Mouse (Mus musculus) heart, embryonic 13.5 days (tissue): ENCODE results near the gene Corin. TPM values are rescaled to one million over a fixed set of nuclear protein-coding genes. Genes with fewer than 3 reads are reported as not detected.

Source experiments
- ATAC-seq: fragments of 200-750 bp; cut with Nextera tagmentation; 2 replicates; pipeline ENCODE4 v1.8.0; 2017; ENCODE audit warnings: moderate TSS enrichment; ENCODE audit not compliant: insufficient number of reproducible peaks, low FRiP score, low TSS enrichment; ENCODE audit errors: extremely low read depth
- H3K27ac ChIP-seq: fragments of 300-500 bp; sonication (generic); replicated peaks from 2 replicates; pipeline ENCODE4 v1.5.1; 2015; ENCODE audit warnings: moderate library complexity, mild to moderate bottlenecking, inconsistent platforms
- H3K27me3 ChIP-seq: fragments of 300-500 bp; sonication (generic); replicated peaks from 2 replicates; pipeline ENCODE4 v1.6.1; 2015; ENCODE audit warnings: mild to moderate bottlenecking, inconsistent platforms
- H3K36me3 ChIP-seq: fragments of 300-500 bp; sonication (generic); 2 replicates; pipeline ENCODE4 v1.6.1; 2015; ENCODE audit warnings: mild to moderate bottlenecking, inconsistent platforms
- H3K4me1 ChIP-seq: fragments of 300-500 bp; sonication (generic); 2 replicates; pipeline ENCODE4 v1.6.1; 2015; ENCODE audit warnings: inconsistent platforms
- H3K4me2 ChIP-seq: fragments of 300-500 bp; sonication (generic); 2 replicates; pipeline ENCODE4 v1.6.1; 2015; ENCODE audit warnings: inconsistent platforms, mild to moderate bottlenecking, moderate library complexity
- H3K4me3 ChIP-seq: fragments of 300-500 bp; sonication (generic); 2 replicates; pipeline ENCODE4 v1.5.1; 2015; ENCODE audit warnings: moderate library complexity, mild to moderate bottlenecking, inconsistent platforms
- H3K9ac ChIP-seq: fragments of 300-500 bp; sonication (generic); 2 replicates; pipeline ENCODE4 v1.6.1; 2015; ENCODE audit warnings: inconsistent platforms, mild to moderate bottlenecking, moderate library complexity
- H3K9me3 ChIP-seq: fragments of 300-500 bp; sonication (generic); 2 replicates; pipeline ENCODE4 v1.6.1; 2016; ENCODE audit warnings: inconsistent platforms
- WGBS: fragments of 180-500 bp; shearing (Covaris S2); methylation state at CpG from one replicate; pipeline ENCODE4 v1.1.7; 2015; ENCODE audit warnings: mixed read lengths; 5-methylcytosine and 5-hydroxymethylcytosine counted together
- polyA plus RNA-seq: library from polyadenylated mRNA; unstranded; fragments of >200 nt; fragmentation: Nextera tagmentation; extraction: Ambion mirVana; gene quantifications from 2 replicates; pipeline ENCODE4 v1.2.1, GENCODE M21; 2015

Corin gene
- polyA plus RNA-seq, 1 experiment from 2014 or later = 21.7 TPM

DNA sequence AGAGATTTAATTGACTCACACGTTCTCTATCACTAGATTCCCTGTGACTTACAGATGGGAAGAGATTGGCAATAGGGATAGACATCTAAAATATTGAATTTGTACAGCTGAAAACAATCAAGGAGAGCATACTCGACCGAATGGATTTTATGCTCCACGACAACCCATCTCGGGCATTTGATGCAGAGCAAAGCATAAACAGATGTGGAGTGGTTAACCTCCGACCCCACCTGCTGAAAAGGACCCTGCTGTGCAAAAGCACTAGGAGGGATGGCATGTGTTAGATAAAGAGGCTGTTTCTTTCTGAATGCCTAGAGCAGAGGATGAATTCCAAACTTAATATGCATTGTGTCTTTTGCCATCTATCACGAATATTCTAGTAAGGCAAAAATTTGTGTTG, 23.8 kb downstream of the Corin start:
- H3K36me3 ChIP-seq = no peaks in the 10 kb centered on the region
- no peak overlapping the region for H3K27ac ChIP-seq
- no peak overlapping the region for H3K4me2 ChIP-seq
- no peaks in the 10 kb centered on the region for H3K4me1 ChIP-seq
- H3K9ac ChIP-seq = no peak overlapping the region
- no peak for ATAC-seq
- no peaks in the 10 kb centered on the region for H3K27me3 ChIP-seq
- no peak overlapping the region for H3K4me3 ChIP-seq
- WGBS = 54% methylated on average over 7 of the region's 7 CpGs
- no peaks in the 10 kb centered on the region for H3K9me3 ChIP-seq

DNA sequence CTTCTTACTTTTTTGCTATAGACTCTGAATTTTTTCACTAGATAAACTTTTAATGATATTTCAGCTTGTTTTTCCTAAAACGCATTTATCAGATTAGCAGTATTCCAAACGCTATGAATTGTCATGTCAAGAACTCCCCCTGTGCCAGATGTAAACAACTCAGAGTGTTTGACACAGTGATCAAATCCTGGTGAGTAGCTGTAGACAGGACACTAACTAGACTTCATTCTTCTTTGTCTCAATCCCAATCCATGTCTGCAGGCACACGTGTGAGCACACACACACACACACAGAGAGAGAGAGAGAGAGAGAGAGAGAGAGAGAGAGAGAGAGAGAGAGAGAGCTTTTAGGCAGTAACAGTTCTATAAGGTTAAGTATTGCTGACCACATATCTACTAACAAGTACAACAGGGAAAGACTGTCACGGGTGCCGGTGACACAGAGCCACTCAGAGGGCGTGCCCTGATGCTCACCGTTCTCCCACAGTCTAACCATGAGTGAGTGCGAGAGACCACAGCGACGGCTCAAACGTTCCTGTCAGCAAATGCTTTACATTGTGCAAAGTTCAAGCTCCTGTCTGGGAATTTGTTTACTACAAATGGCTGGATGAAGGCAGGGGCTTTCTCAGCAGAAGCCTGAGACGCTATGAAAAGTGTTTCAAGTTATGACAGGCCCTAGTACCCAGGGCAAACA, 31.8 kb downstream of the Corin start:
- no peak for ATAC-seq
- no peaks in the 10 kb centered on the region for H3K36me3 ChIP-seq
- H3K9ac ChIP-seq = peak overlapping the region; percentile 44; the same call in 1 of the 2 replicates
- no peaks in the 10 kb centered on the region for H3K27me3 ChIP-seq
- peak overlapping the region; percentile 48 for H3K4me2 ChIP-seq
- H3K4me3 ChIP-seq = peak overlapping the region; percentile 1; the same call in 1 of the 2 replicates
- H3K9me3 ChIP-seq = no peaks in the 10 kb centered on the region
- H3K4me1 ChIP-seq = peaks cover 23% of the 10 kb centered on the region
- 27% methylated on average over 12 of the region's 12 CpGs for WGBS
- peak overlapping the region; percentile 42; the same call in 1 of the 2 replicates for H3K27ac ChIP-seq

DNA sequence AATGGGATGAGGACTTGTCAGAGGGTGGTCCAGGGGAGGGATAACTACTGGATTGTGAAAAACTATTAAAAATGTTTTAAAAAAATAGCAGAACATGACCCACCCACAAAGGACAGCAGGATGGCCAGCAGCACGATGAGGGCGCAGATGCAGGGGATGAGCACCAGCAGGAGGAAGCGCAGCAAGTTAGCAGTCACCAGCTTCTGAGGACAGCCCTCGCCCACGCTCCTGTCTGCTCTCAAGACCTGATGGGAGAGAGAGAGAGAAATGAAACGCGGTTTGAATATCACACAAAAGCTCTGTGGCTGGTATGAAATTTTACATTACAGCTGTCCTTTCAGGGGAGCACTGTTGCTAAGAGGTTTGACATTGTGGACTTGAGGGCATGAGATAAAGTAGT, 32.5 kb downstream of the Corin start:
- 45% methylated on average over 7 of the region's 7 CpGs for WGBS
- H3K4me1 ChIP-seq = peaks cover 23% of the 10 kb centered on the region
- no peak for ATAC-seq
- peak overlapping the region; percentile 48; the same call in 1 of the 2 replicates for H3K4me2 ChIP-seq
- H3K9me3 ChIP-seq = no peaks in the 10 kb centered on the region
- H3K36me3 ChIP-seq = no peaks in the 10 kb centered on the region
- H3K9ac ChIP-seq = no peak overlapping the region
- no peaks in the 10 kb centered on the region for H3K27me3 ChIP-seq
- H3K4me3 ChIP-seq = no peak overlapping the region
- no peak overlapping the region for H3K27ac ChIP-seq

DNA sequence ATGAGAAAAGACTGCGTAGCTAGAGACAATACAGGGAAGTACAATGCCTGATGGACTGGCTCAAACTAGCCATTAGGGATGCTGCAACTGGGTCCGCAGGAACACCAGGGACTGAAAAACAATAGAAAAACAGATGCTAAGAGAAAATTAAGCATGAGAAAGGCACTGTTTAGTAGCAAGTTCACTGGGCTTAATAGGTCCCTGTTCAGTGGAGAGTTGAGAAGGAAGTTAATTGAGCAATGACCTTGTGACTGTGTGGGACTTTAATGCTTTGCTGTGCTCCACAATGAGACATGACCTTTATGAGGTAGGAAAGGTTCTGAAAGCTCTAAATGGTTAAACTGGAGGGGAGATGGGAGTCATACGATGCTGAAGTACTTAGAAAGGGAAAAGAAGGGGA, 39.3 kb downstream of the Corin start:
- Histone ChIP-seq H3K4me1 (no peaks in the 10 kb centered on the region), H3K36me3 (no peaks in the 10 kb centered on the region), H3K27me3 (no peaks in the 10 kb centered on the region), H3K27ac (no peak overlapping the region), H3K4me2 (no peak overlapping the region), H3K9ac (no peak overlapping the region), H3K9me3 (no peaks in the 10 kb centered on the region), H3K4me3 (no peak overlapping the region)
- ATAC-seq = no peak
- 75% methylated on average over 3 of the region's 3 CpGs for WGBS

GRCm38 (mm10) chr5:72459374-72460112, 44.7 kb downstream of the Corin start:
- H3K27me3 ChIP-seq = no peaks in the 10 kb centered on the region
- H3K9ac ChIP-seq = no peak overlapping the region
- H3K4me2 ChIP-seq = no peak overlapping the region
- no peaks in the 10 kb centered on the region for H3K36me3 ChIP-seq
- H3K9me3 ChIP-seq = no peaks in the 10 kb centered on the region
- H3K4me1 ChIP-seq = no peaks in the 10 kb centered on the region
- WGBS = 61% methylated on average over 7 of the region's 7 CpGs
- ATAC-seq = no peak
- no peak overlapping the region for H3K4me3 ChIP-seq
- no peak overlapping the region for H3K27ac ChIP-seq

- Histone ChIP-seq H3K9ac (no peak overlapping the region), H3K4me1 (no peaks in the 10 kb centered on the region), H3K4me3 (no peak overlapping the region), H3K27ac (no peak overlapping the region), H3K4me2 (no peak overlapping the region), H3K9me3 (0 out of 2 replicates have a peak, but pooled peaks cover 5% of the 10 kb centered on the region), H3K36me3 (no peaks in the 10 kb centered on the region), H3K27me3 (no peaks in the 10 kb centered on the region)
- 46% methylated on average over 2 of the region's 2 CpGs for WGBS
- no peak for ATAC-seq
These were observed 50.6 kb downstream of the Corin start for GRCm38 (mm10) chr5:72453690-72454089.

DNA sequence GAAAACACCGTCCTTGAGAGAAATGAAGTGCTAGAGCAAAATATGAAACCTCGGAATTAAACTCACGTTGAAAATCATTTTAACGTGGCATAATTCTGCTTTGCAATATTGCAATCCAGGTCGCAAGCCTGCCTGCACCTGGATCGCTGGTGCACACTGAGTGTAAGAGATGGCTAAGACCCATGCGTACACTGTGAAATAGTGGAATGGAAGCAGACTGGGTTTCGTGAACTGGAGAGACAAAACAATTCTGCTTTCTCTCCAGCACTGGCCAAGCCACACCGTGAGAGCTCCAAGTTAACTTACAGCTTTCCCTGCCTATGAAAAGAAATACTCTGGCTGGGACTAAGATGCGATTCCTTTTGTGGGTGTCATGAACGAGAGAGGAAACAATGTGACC, 51.1 kb downstream of the Corin start:
- H3K4me1 ChIP-seq = no peaks in the 10 kb centered on the region
- H3K9me3 ChIP-seq = 0 out of 2 replicates have a peak, but pooled peaks cover 5% of the 10 kb centered on the region
- H3K4me2 ChIP-seq = no peak overlapping the region
- WGBS = 81% methylated on average over 11 of the region's 11 CpGs
- H3K27ac ChIP-seq = no peak overlapping the region
- H3K27me3 ChIP-seq = no peaks in the 10 kb centered on the region
- H3K4me3 ChIP-seq = no peak overlapping the region
- no peak for ATAC-seq
- H3K36me3 ChIP-seq = no peaks in the 10 kb centered on the region
- no peak overlapping the region for H3K9ac ChIP-seq

DNA sequence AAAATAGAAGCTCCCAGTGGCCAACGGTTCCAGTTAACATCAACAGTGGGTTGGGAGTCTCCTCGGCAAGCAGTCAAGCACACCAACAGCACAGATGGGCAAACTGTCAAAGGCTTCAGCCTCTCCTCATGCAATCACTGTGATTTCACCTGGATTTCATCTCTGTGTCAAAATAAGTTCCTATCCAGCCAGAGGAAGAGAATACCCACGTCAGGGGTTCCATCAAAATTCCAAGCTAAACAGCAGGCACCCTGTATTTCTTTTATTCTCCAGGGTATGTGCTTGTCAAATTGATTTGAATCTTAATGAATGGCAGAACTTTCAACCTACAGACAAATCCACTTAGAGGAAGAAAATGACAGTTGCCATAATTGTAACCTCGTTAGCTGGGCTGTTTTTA, 51.5 kb downstream of the Corin start:
- H3K27me3 ChIP-seq = no peaks in the 10 kb centered on the region
- no peak overlapping the region for H3K9ac ChIP-seq
- no peak overlapping the region for H3K4me2 ChIP-seq
- ATAC-seq = no peak
- no peak overlapping the region for H3K27ac ChIP-seq
- WGBS = 65% methylated on average over 4 of the region's 4 CpGs
- H3K9me3 ChIP-seq = 0 out of 2 replicates have a peak, but pooled peaks cover 5% of the 10 kb centered on the region
- H3K36me3 ChIP-seq = no peaks in the 10 kb centered on the region
- H3K4me3 ChIP-seq = no peak overlapping the region
- H3K4me1 ChIP-seq = no peaks in the 10 kb centered on the region

DNA sequence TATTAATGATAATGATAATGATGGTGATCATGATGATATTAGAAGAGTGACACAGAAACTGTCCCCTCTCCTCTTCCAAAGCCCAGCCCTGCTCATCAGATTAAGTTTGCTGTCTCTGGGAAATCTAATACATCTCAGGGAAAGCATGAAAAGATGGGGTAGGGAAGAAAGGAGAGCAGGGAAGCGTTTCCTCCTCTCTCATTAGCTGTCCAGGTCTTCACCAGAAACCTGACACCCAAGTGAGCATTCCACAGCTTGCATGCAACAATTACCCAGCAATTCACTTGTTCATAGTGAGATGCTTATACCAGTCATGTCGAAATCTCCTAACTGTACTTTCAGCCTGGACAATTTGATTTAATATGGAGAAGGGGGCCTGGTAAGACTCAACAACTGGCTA, 55.4 kb downstream of the Corin start:
- Histone ChIP-seq H3K36me3 (no peaks in the 10 kb centered on the region), H3K9me3 (0 out of 2 replicates have a peak, but pooled peaks cover 5% of the 10 kb centered on the region), H3K27ac (no peak overlapping the region), H3K4me3 (no peak overlapping the region), H3K4me2 (no peak overlapping the region), H3K27me3 (no peaks in the 10 kb centered on the region), H3K9ac (no peak overlapping the region), H3K4me1 (peaks cover 3% of the 10 kb centered on the region)
- 57% methylated on average over 2 of the region's 2 CpGs for WGBS
- no peak for ATAC-seq

GRCm38 (mm10) chr5:72446104-72446503, 58.2 kb downstream of the Corin start:
- Histone ChIP-seq H3K36me3 (no peaks in the 10 kb centered on the region), H3K4me3 (no peak overlapping the region), H3K9me3 (0 out of 2 replicates have a peak, but pooled peaks cover 5% of the 10 kb centered on the region), H3K9ac (no peak overlapping the region), H3K4me2 (no peak overlapping the region), H3K4me1 (peaks cover 20% of the 10 kb centered on the region), H3K27me3 (no peaks in the 10 kb centered on the region), H3K27ac (no peak overlapping the region)
- 69% methylated on average over 11 of the region's 11 CpGs for WGBS
- no peak for ATAC-seq

DNA sequence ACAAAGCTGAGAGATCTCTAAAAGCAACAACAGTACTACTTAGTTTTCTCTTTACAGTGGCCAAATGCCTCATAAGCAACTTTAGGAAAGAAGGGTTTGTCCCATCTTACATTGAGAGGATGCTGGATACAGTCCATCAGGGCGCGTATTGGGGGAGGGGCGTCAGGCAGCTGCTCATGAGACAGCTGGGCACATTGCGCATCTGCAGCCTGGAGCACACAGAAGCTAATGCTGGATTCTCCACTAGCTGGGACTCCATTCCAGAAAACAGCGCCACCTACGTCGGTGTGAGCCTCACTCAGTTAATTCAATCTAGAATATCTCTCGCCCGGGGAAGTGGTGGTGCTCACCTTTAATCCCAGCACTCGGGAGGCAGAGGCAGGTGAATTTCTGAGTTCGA, 60.3 kb downstream of the Corin start:
- ATAC-seq = no peak
- H3K27ac ChIP-seq = peak overlapping the region; percentile 20; the same call in 1 of the 2 replicates

More for the DNA sequence above, 60.3 kb downstream of the Corin start:
- 71% methylated on average over 11 of the region's 11 CpGs for WGBS
- Histone ChIP-seq H3K4me3 (no peak overlapping the region), H3K36me3 (no peaks in the 10 kb centered on the region), H3K27me3 (no peaks in the 10 kb centered on the region), H3K9me3 (no peaks in the 10 kb centered on the region), H3K4me2 (no peak overlapping the region), H3K4me1 (peaks cover 20% of the 10 kb centered on the region), H3K9ac (no peak overlapping the region)
